Mouse (Mus musculus) activated CD4-positive, CD25-positive, alpha-beta regulatory T cell (primary cell): ENCODE data around the gene Nox3. TPM values are rescaled to one million over a fixed set of nuclear protein-coding genes. Genes with fewer than 3 reads are reported as not detected.

Experiments used
- polyA plus RNA-seq, 2 experiments: library from polyadenylated mRNA; unstranded; fragments of 100-300 nt; shearing (Covaris generic); gene quantifications; one replicate each; pipeline ENCODE4 v1.2.1; 2017

Nox3 gene
- not detected for polyA plus RNA-seq

GRCm38 (mm10) chr17:3696161-3696560, at the start of gene Nox3:
TSS of gene Nox3 (minus strand) at chr17:3696261.

Other genes with a start within 250 kb of the Nox3 start
- gene Cldn20, start 163.7 kb downstream of the Nox3 start, polyA plus RNA-seq = under 1 TPM in 1 of 2 experiments, not detected in 1; 0.42 TPM
- 1 to 10 TPM; 5.1 to 7.6 TPM for gene Tfb1m, start 138.5 kb downstream of the Nox3 start, polyA plus RNA-seq